Mouse (Mus musculus) hindbrain, embryonic 14.5 days (tissue): ENCODE data around the gene Gale. TPM values are rescaled to one million over a fixed set of nuclear protein-coding genes. Genes with fewer than 3 reads are reported as not detected.
"Not testable (repeated sequence)": the region's sequence is repeated elsewhere in the genome, so short reads cannot be mapped to it uniquely, and the experiment has no call there.

ENCODE experiments used
- ATAC-seq: fragments of 200-750 bp; cut with Nextera tagmentation; 2 replicates; pipeline ENCODE4 v1.8.0; 2017; ENCODE audit warnings: moderate number of reproducible peaks, mild to moderate bottlenecking, moderate TSS enrichment, moderate library complexity; ENCODE audit not compliant: low FRiP score
- DNase-seq: peaks from one replicate; pipeline ENCODE4 v3.0.0-alpha.2; 2015; ENCODE audit warnings: low spot score
- H3K27ac ChIP-seq: fragments of 300-500 bp; sonication (generic); 2 replicates; pipeline ENCODE4 v1.5.1; 2014; ENCODE audit warnings: mild to moderate bottlenecking, moderate library complexity
- H3K27me3 ChIP-seq: fragments of 300-500 bp; sonication (generic); 2 replicates; pipeline ENCODE4 v1.6.1; 2014; ENCODE audit warnings: mild to moderate bottlenecking, low read length, mixed read lengths; ENCODE audit not compliant: control insufficient read depth, insufficient read depth
- H3K36me3 ChIP-seq: fragments of 300-500 bp; sonication (generic); replicated peaks from 2 replicates; pipeline ENCODE4 v1.6.1; 2014; ENCODE audit not compliant: control insufficient read depth, insufficient read depth
- H3K4me1 ChIP-seq: fragments of 300-500 bp; sonication (generic); replicated peaks from 2 replicates; pipeline ENCODE4 v1.6.1; 2014; ENCODE audit warnings: antibody characterized with exemption, low read length, mixed read lengths; ENCODE audit not compliant: control insufficient read depth, insufficient read depth
- H3K4me2 ChIP-seq: fragments of 300-500 bp; sonication (generic); replicated peaks from 2 replicates; pipeline ENCODE4 v1.6.1; 2014; ENCODE audit warnings: mild to moderate bottlenecking, moderate library complexity
- H3K4me3 ChIP-seq: fragments of 300-500 bp; sonication (generic); replicated peaks from 2 replicates; pipeline ENCODE4 v1.5.1; 2014; ENCODE audit warnings: mild to moderate bottlenecking, low read length
- H3K9ac ChIP-seq: fragments of 300-500 bp; sonication (generic); 2 replicates; pipeline ENCODE4 v1.6.1; 2014
- H3K9me3 ChIP-seq: fragments of 300-500 bp; sonication (generic); 2 replicates; pipeline ENCODE4 v1.6.1; 2016; ENCODE audit warnings: low read length; ENCODE audit not compliant: control insufficient read depth
- WGBS: fragments of 180-500 bp; shearing (Covaris S2); extraction: QIAGEN DNeasy Blood & Tissue Kit; methylation state at CpG from one replicate; pipeline ENCODE4 v1.1.7; 2014; 5-methylcytosine and 5-hydroxymethylcytosine counted together
- polyA plus RNA-seq: library from polyadenylated mRNA; unstranded; fragments of >200 nt; fragmentation: Nextera tagmentation; extraction: Ambion mirVana; gene quantifications from 2 replicates; pipeline ENCODE4 v1.2.1, GENCODE M21; 2014

Gale gene
- polyA plus RNA-seq, 1 experiment from 2014 or later: 42.9 TPM

- Histone ChIP-seq H3K9me3 (no peaks in the 10 kb centered on the region), H3K4me3 (peak overlapping the region; percentile 67), H3K4me2 (peak overlapping the region; percentile 85), H3K36me3 (peaks cover 58% of the 10 kb centered on the region), H3K27ac (no peak overlapping the region), H3K4me1 (peaks cover 9% of the 10 kb centered on the region), H3K27me3 (no peaks in the 10 kb centered on the region), H3K9ac (peak overlapping the region; percentile 79; the same call in 1 of the 2 replicates)
- DNase-seq (no peak), ATAC-seq (no peak)
- 77% methylated on average over 13 of the region's 13 CpGs for WGBS
These were observed 9.6 kb downstream of the Gale start for GRCm38 (mm10) chr4:135972911-135973811.

GRCm38 (mm10) chr4:135976146-135976545, 12.6 kb downstream of the Gale start:
- ATAC-seq (no peak), DNase-seq (no peak)
- Histone ChIP-seq H3K4me1 (peaks cover 8% of the 10 kb centered on the region), H3K4me3 (no peak overlapping the region), H3K9ac (no peak overlapping the region), H3K27ac (no peak overlapping the region), H3K27me3 (no peaks in the 10 kb centered on the region), H3K4me2 (no peak overlapping the region), H3K9me3 (no peaks in the 10 kb centered on the region), H3K36me3 (peaks cover 48% of the 10 kb centered on the region)
- 95% methylated on average over 12 of the region's 12 CpGs for WGBS

- not testable (repeated sequence) for H3K27me3 ChIP-seq, H3K9me3 ChIP-seq, DNase-seq, H3K27ac ChIP-seq, H3K9ac ChIP-seq, H3K4me3 ChIP-seq, H3K4me1 ChIP-seq, ATAC-seq, H3K4me2 ChIP-seq
- peaks cover 66% of the 10 kb centered on the region for H3K36me3 ChIP-seq
- 98% methylated on average over 5 of the region's 5 CpGs for WGBS
These were observed 16.7 kb downstream of the Gale start for GRCm38 (mm10) chr4:135980223-135980622.

GRCm38 (mm10) chr4:135981524-135982063, 18.1 kb downstream of the Gale start:
- Histone ChIP-seq H3K9me3 (no peaks in the 10 kb centered on the region), H3K9ac (no peak overlapping the region), H3K27ac (no peak overlapping the region), H3K36me3 (peaks cover 53% of the 10 kb centered on the region), H3K4me3 (no peak overlapping the region), H3K27me3 (no peaks in the 10 kb centered on the region), H3K4me1 (peaks cover 10% of the 10 kb centered on the region), H3K4me2 (no peak overlapping the region)
- ATAC-seq (no peak), DNase-seq (no peak)
- 79% methylated on average over 7 of the region's 7 CpGs for WGBS

GRCm38 (mm10) chr4:135984556-135984955, 21.0 kb downstream of the Gale start:
- peaks cover 13% of the 10 kb centered on the region for H3K4me1 ChIP-seq
- H3K36me3 ChIP-seq: peaks cover 32% of the 10 kb centered on the region
- no peaks in the 10 kb centered on the region for H3K9me3 ChIP-seq
- H3K9ac ChIP-seq: no peak overlapping the region
- 90% methylated on average over 5 of the region's 5 CpGs for WGBS
- no peaks in the 10 kb centered on the region for H3K27me3 ChIP-seq
- no peak for DNase-seq
- no peak for ATAC-seq
- no peak overlapping the region for H3K27ac ChIP-seq
- no peak overlapping the region for H3K4me3 ChIP-seq
- H3K4me2 ChIP-seq: no peak overlapping the region

DNA sequence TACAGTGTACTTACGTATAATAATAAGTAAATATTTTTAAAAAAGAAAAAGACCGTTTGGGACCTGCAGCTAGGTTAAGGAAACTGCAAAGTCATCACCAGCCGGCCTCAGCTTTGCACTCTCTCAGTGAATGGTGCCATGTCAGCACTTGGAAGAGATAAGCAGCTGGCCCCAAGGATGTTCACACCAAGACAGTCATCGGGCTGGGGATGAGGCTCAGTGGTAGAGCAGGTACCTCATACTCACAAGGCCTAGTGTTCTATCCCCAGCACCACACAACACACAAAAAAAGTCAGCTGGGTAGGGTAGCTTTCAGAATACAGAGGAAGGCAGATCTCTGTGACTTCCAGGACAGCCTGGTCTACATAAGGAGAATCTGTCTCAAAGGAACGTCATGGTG, 21.7 kb downstream of the Gale start:
- no peaks in the 10 kb centered on the region for H3K27me3 ChIP-seq
- H3K4me3 ChIP-seq: no peak overlapping the region
- peak overlapping the region; percentile 93; the same call in 1 of the 2 replicates for H3K4me2 ChIP-seq
- H3K9ac ChIP-seq: no peak overlapping the region
- no peak overlapping the region for H3K27ac ChIP-seq
- ATAC-seq (no peak), DNase-seq (no peak)
- H3K4me1 ChIP-seq: peaks cover 13% of the 10 kb centered on the region
- peaks cover 32% of the 10 kb centered on the region for H3K36me3 ChIP-seq
- H3K9me3 ChIP-seq: no peaks in the 10 kb centered on the region
- 94% methylated on average over 5 of the region's 5 CpGs for WGBS

GRCm38 (mm10) chr4:135985769-135986168, 22.2 kb downstream of the Gale start:
- Histone ChIP-seq H3K36me3 (peaks cover 26% of the 10 kb centered on the region), H3K27ac (no peak overlapping the region), H3K4me2 (peak overlapping the region; percentile 93), H3K27me3 (no peaks in the 10 kb centered on the region), H3K9ac (peak overlapping the region; percentile 84), H3K4me3 (peak overlapping the region; percentile 97), H3K4me1 (peaks cover 13% of the 10 kb centered on the region), H3K9me3 (no peaks in the 10 kb centered on the region)
- DNase-seq (no peak), ATAC-seq (no peak)
- WGBS: 95% methylated on average over 7 of the region's 7 CpGs

- no peaks in the 10 kb centered on the region for H3K9me3 ChIP-seq
- H3K4me2 ChIP-seq: peak overlapping the region; percentile 93
- ATAC-seq (no peak), DNase-seq (no peak)
- peaks cover 26% of the 10 kb centered on the region for H3K36me3 ChIP-seq
- WGBS: 8% methylated on average over 21 of the region's 23 CpGs
- peaks cover 13% of the 10 kb centered on the region for H3K4me1 ChIP-seq
- peak overlapping the region; percentile 84 for H3K9ac ChIP-seq
- H3K4me3 ChIP-seq: peak overlapping the region; percentile 97
- no peaks in the 10 kb centered on the region for H3K27me3 ChIP-seq
- H3K27ac ChIP-seq: peak overlapping the region; percentile 90
These were observed 22.9 kb downstream of the Gale start for GRCm38 (mm10) chr4:135986301-135986942.
